Mouse (Mus musculus): ENCODE data around the gene Kif1b.

DNA sequence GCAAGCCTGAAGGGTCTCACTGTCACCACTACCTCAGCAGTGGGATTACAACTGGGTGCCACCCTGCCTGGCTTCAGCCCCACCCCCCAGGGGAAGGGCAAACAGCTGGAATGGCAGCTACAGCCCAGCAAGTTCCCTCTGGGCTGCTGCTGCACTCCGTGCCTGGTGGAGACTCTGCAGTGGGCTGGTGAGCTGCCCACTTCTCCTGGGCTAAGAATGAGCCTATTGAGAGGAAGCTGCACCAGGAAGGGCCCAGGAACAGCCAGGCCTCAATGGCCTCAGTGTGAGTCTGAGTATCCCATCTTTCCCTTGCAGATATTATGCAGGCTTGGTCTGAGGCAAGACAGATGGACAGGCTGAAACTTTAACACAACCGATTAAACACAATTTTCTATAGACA lies 30.6 kb upstream of the Kif1b start:
- TF ChIP-seq CTCF (IDR thresholded peaks at IDR 0.05; ENCODE audit: extremely low read depth, insufficient read length, insufficient replicate concordance, low read depth, low read length) (no peak), POLR2A (IDR thresholded peaks at IDR 0.05; ENCODE audit: low read depth, low read length) (no peak)
